Mouse (Mus musculus): ENCODE measurements around the gene Icam2. TPM values are rescaled to one million over a fixed set of nuclear protein-coding genes. Genes with fewer than 3 reads are reported as not detected.
"Not testable (repeated sequence)": the region's sequence is repeated elsewhere in the genome, so short reads cannot be mapped to it uniquely, and the experiment has no call there.

The Icam2 gene
- polyA plus RNA-seq, 1 experiment from 2014 or later = 18.6 TPM

DNA sequence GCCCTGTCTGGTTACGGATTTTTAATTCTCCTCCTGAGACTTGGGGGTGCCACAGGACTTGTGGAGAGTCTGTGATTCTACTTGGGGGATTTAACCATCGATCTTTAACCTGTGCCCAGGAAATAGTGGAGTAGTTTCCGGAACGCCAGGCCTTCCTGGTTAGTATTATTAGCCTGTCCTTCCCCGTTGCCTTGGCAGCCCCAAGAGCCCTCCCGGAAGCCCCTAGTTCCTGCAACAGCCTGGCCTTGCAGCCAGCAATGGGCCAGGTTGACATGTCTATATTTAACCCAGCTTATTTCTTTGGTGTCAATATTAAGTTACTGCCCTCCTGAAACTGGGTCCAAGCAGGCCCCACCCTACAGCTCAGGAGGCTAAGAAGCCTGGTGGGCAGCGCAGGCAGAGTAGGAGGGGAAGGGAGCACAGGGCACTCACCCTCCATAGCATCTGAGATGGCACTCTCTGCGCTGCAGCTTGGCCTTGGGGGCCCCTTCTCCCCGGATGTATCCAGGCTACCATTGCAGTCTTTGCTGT lies 46.8 kb downstream of the Icam2 start:
- WGBS = 88% methylated on average over 9 of the region's 9 CpGs
- no peak for ATAC-seq (ENCODE audit: low FRiP score)

DNA sequence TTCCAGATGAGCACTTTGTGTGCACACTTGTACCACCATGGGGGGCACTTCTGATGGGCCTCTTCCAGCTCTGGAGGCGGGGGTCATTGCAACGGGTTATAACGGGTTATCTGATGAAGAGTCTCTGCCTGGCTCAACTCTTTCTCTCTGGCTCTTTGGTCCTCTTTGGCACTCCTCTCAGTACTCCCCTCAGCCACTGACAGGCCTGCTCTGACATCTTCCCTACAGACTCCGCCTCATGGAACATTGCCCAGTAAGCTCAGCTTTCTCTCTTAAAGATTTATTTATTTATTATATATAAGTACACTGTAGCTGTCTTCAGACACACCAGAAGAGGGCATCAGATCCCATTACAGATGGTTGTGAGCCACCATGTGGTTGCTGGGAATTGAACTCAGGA lies 48.6 kb downstream of the Icam2 start:
- H3K27ac ChIP-seq; H3K36me3 ChIP-seq (replicated peaks; ENCODE audit: control insufficient read depth, insufficient read depth); DNase-seq (ENCODE audit: low spot score); H3K4me2 ChIP-seq (replicated peaks); H3K4me3 ChIP-seq (replicated peaks; ENCODE audit: low read length); ATAC-seq (ENCODE audit: low FRiP score); H3K27me3 ChIP-seq (ENCODE audit: control insufficient read depth, insufficient read depth, low read length); H3K9me3 ChIP-seq (ENCODE audit: control insufficient read depth, low read length); H3K4me1 ChIP-seq (replicated peaks; ENCODE audit: control insufficient read depth, insufficient read depth, low read length); H3K9ac ChIP-seq: not testable (repeated sequence)
- WGBS = 91% methylated on average over 4 of the region's 4 CpGs

More for the DNA sequence above, 46.8 kb downstream of the Icam2 start:
- H3K9me3 ChIP-seq (ENCODE audit: control insufficient read depth, low read length) = no peaks in the 10 kb centered on the region
- H3K9ac ChIP-seq = no peak overlapping the region
- H3K4me1 ChIP-seq (replicated peaks; ENCODE audit: control insufficient read depth, insufficient read depth, low read length) = no peaks in the 10 kb centered on the region
- H3K4me3 ChIP-seq (replicated peaks; ENCODE audit: low read length) = no peak overlapping the region
- no peak overlapping the region for H3K27ac ChIP-seq
- no peaks in the 10 kb centered on the region for H3K36me3 ChIP-seq (replicated peaks; ENCODE audit: control insufficient read depth, insufficient read depth)
- H3K27me3 ChIP-seq (ENCODE audit: control insufficient read depth, insufficient read depth, low read length) = no peaks in the 10 kb centered on the region
- no peak overlapping the region for H3K4me2 ChIP-seq (replicated peaks)
- DNase-seq (ENCODE audit: low spot score) = no peak

DNA sequence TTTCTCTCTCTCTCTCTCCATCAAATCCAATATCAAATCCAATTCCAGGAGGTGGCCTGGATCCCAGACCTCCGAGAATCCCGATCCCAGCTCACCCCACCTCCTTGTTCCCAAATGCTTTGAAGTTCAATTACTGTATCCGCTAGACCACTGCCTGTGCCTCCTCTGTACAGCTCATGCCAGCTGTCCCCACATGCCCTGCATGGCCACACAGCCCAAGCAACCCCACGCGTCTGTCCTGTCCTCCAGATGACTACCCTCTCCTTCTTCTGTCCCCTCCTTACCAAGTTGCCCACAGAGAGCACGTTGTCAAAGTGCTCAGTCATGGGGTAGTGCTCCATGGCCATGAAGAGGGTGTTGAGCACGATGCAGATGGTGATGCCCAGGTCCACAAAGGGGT lies 49.0 kb downstream of the Icam2 start:
- DNase-seq (ENCODE audit: low spot score) = no peak

DNA sequence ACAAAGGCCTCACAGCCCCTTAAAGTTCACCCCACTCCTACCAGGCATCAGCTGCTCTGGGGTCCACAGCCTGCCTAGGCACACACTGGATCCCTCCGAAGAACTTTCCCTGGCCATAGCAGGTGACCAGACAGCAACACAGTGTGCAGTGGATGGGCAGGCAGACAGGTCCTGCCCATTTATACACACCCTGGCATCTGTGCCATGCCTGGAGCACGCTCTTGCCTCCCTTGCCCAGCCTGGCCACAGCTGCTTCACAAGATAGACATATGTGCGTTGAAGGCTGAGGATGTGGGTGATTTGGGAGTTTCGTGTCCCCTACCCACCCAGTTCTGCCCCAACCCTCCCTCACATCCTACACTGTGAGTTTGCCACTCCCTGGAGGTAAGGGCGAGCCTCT lies 49.8 kb downstream of the Icam2 start:
- Histone ChIP-seq H3K4me1 (replicated peaks; ENCODE audit: control insufficient read depth, insufficient read depth, low read length) (no peaks in the 10 kb centered on the region), H3K4me2 (replicated peaks) (no peak overlapping the region), H3K9me3 (ENCODE audit: control insufficient read depth, low read length) (no peaks in the 10 kb centered on the region), H3K9ac (no peak overlapping the region), H3K27ac (no peak overlapping the region), H3K27me3 (ENCODE audit: control insufficient read depth, insufficient read depth, low read length) (no peaks in the 10 kb centered on the region), H3K36me3 (replicated peaks; ENCODE audit: control insufficient read depth, insufficient read depth) (no peaks in the 10 kb centered on the region), H3K4me3 (replicated peaks; ENCODE audit: low read length) (no peak overlapping the region)
- DNase-seq (ENCODE audit: low spot score) (no peak), ATAC-seq (ENCODE audit: low FRiP score) (no peak)
- 81% methylated on average over 5 of the region's 5 CpGs for WGBS

More for the DNA sequence above, 49.0 kb downstream of the Icam2 start:
- Histone ChIP-seq H3K4me2 (replicated peaks) (no peak overlapping the region), H3K36me3 (replicated peaks; ENCODE audit: control insufficient read depth, insufficient read depth) (no peaks in the 10 kb centered on the region), H3K4me3 (replicated peaks; ENCODE audit: low read length) (no peak overlapping the region), H3K27ac (no peak overlapping the region), H3K9me3 (ENCODE audit: control insufficient read depth, low read length) (no peaks in the 10 kb centered on the region), H3K27me3 (ENCODE audit: control insufficient read depth, insufficient read depth, low read length) (no peaks in the 10 kb centered on the region), H3K9ac (no peak overlapping the region), H3K4me1 (replicated peaks; ENCODE audit: control insufficient read depth, insufficient read depth, low read length) (no peaks in the 10 kb centered on the region)
- no peak for ATAC-seq (ENCODE audit: low FRiP score)
- 85% methylated on average over 7 of the region's 7 CpGs for WGBS

DNA sequence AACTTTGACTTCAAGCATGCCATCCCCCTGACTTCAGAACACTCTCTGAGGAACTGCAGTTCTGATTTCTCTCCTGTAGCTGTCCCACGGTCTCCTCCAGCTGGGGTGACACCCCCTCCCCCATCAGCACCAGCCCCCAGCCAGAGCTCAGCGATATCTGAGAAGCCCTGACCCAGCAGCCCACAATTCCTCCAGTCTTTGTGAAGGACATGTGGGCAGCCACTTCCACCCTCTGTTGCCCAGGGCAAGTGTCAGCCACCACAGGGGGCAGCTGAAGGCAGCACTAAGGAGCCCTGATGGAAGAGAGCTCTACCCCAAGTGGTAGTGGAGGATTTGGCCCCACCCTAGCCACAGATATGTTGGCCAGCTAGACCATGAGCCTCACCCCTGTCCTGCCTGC lies 53.8 kb downstream of the Icam2 start:
- no peak overlapping the region for H3K27ac ChIP-seq
- H3K9me3 ChIP-seq (ENCODE audit: control insufficient read depth, low read length) = no peaks in the 10 kb centered on the region
- ATAC-seq (ENCODE audit: low FRiP score) = no peak
- 16% methylated on average over 2 of the region's 2 CpGs for WGBS
- DNase-seq (ENCODE audit: low spot score) = no peak
- H3K4me2 ChIP-seq (replicated peaks) = no peak overlapping the region
- H3K4me3 ChIP-seq (replicated peaks; ENCODE audit: low read length) = no peak overlapping the region
- H3K36me3 ChIP-seq (replicated peaks; ENCODE audit: control insufficient read depth, insufficient read depth) = no peaks in the 10 kb centered on the region
- no peak overlapping the region for H3K9ac ChIP-seq
- no peaks in the 10 kb centered on the region for H3K27me3 ChIP-seq (ENCODE audit: control insufficient read depth, insufficient read depth, low read length)
- H3K4me1 ChIP-seq (replicated peaks; ENCODE audit: control insufficient read depth, insufficient read depth, low read length) = no peaks in the 10 kb centered on the region

DNA sequence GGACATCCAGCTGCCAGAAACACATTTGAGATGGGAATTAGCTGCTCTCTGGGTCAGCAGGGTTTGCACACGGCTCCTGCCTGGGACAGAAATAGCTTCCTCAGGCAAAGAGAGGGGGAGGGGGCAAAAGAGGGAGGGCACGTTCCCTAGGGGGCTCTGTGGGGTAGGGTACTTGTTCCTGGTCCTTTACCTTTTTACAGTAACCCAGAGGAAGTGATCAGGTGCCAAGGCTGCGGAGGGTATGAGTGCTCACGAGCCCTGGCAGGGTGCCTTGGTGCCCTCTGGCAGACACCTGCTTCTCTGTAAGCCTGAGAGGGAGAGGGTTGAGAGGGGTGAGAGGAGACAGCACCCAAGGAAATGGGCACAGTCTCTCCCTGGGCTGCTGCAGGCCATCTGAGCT lies 55.4 kb downstream of the Icam2 start:
- H3K9ac ChIP-seq = no peak overlapping the region
- no peak for ATAC-seq (ENCODE audit: low FRiP score)
- 52% methylated on average over 4 of the region's 4 CpGs for whole genome bisulfite sequencing
- DNase-seq (ENCODE audit: low spot score) = no peak
- no peaks in the 10 kb centered on the region for H3K4me1 ChIP-seq (replicated peaks; ENCODE audit: control insufficient read depth, insufficient read depth, low read length)
- no peak overlapping the region for H3K4me2 ChIP-seq (replicated peaks)
- no peaks in the 10 kb centered on the region for H3K36me3 ChIP-seq (replicated peaks; ENCODE audit: control insufficient read depth, insufficient read depth)
- no peaks in the 10 kb centered on the region for H3K27me3 ChIP-seq (ENCODE audit: control insufficient read depth, insufficient read depth, low read length)
- no peak overlapping the region for H3K27ac ChIP-seq
- no peaks in the 10 kb centered on the region for H3K9me3 ChIP-seq (ENCODE audit: control insufficient read depth, low read length)
- H3K4me3 ChIP-seq (replicated peaks; ENCODE audit: low read length) = no peak overlapping the region

DNA sequence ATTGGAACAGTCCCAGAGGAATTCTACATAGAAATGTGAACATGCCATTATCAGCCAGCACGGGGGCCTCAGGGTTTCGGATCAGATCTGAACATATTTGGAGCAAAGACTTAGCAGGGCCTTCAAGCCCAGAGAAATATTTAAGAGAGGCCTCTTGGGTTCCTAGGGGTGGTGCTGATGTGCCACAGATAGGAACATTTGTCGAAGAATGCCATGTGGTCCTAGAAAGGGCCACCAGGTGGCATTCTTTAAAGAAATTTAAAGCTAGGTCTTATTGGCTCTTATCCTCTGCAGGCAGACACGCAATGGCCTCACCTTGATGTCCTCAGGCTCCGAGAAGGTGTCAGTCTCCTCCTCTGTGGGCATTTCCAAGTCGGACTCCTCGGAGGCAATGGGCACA lies 58.2 kb downstream of the Icam2 start:
- peak; percentile 28 for DNase-seq (ENCODE audit: low spot score)
- no peak overlapping the region for H3K4me3 ChIP-seq (replicated peaks; ENCODE audit: low read length)
- no peaks in the 10 kb centered on the region for H3K9me3 ChIP-seq (ENCODE audit: control insufficient read depth, low read length)
- no peaks in the 10 kb centered on the region for H3K36me3 ChIP-seq (replicated peaks; ENCODE audit: control insufficient read depth, insufficient read depth)
- H3K27ac ChIP-seq = no peak overlapping the region
- H3K27me3 ChIP-seq (ENCODE audit: control insufficient read depth, insufficient read depth, low read length) = no peaks in the 10 kb centered on the region
- WGBS = 73% methylated on average over 7 of the region's 7 CpGs
- no peaks in the 10 kb centered on the region for H3K4me1 ChIP-seq (replicated peaks; ENCODE audit: control insufficient read depth, insufficient read depth, low read length)
- no peak overlapping the region for H3K9ac ChIP-seq
- H3K4me2 ChIP-seq (replicated peaks) = no peak overlapping the region
- no peak for ATAC-seq (ENCODE audit: low FRiP score)

DNA sequence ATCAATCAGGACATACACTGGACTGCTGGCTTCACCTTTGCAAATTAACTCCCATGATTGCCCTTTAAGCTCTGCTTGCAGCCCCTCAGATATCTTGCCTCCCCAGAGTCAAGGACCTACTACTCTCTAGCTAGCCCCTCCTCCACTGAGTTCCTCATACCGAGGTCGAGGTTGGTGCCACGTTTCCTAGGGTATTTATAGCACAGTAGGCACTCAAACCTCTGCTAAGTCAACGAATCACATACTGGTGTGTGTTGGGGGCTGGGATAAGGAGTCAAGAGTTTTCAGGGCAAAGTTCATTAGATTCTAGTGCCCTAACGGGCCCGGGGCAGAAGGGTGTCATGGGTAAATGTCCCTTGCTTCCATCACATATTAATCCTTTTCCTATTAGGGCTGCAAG lies 58.7 kb downstream of the Icam2 start:
- Histone ChIP-seq H3K4me2 (replicated peaks) (no peak overlapping the region), H3K9ac (no peak overlapping the region), H3K27ac (no peak overlapping the region), H3K36me3 (replicated peaks; ENCODE audit: control insufficient read depth, insufficient read depth) (no peaks in the 10 kb centered on the region), H3K27me3 (ENCODE audit: control insufficient read depth, insufficient read depth, low read length) (no peaks in the 10 kb centered on the region), H3K9me3 (ENCODE audit: control insufficient read depth, low read length) (no peaks in the 10 kb centered on the region), H3K4me1 (replicated peaks; ENCODE audit: control insufficient read depth, insufficient read depth, low read length) (no peaks in the 10 kb centered on the region), H3K4me3 (replicated peaks; ENCODE audit: low read length) (no peak overlapping the region)
- DNase-seq (ENCODE audit: low spot score) (no peak), ATAC-seq (ENCODE audit: low FRiP score) (no peak)
- 81% methylated on average over 6 of the region's 6 CpGs for WGBS

DNA sequence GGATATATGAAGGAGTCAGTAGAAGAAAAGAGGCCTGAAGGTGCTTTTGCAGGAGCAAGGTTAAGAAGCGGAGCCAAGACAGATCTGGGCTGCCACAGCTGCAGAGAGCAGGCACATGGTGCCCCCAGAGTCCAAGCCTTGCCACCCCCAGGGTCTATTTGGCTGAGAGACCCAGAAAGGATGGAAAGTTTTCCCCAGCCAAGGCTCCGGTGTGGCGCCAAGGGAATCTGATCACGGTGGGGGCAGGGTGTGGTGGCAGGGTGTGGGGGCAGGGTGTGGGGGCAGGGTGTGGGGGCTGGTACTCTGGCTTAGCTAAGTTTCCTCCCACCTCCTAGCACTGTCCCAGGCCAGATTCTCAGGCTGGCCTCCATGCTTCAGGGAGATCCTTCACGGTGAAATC lies 59.4 kb downstream of the Icam2 start:
- Histone ChIP-seq H3K9ac (no peak overlapping the region), H3K4me3 (replicated peaks; ENCODE audit: low read length) (no peak overlapping the region), H3K27me3 (ENCODE audit: control insufficient read depth, insufficient read depth, low read length) (no peaks in the 10 kb centered on the region), H3K9me3 (ENCODE audit: control insufficient read depth, low read length) (no peaks in the 10 kb centered on the region), H3K27ac (no peak overlapping the region), H3K36me3 (replicated peaks; ENCODE audit: control insufficient read depth, insufficient read depth) (no peaks in the 10 kb centered on the region), H3K4me1 (replicated peaks; ENCODE audit: control insufficient read depth, insufficient read depth, low read length) (no peaks in the 10 kb centered on the region), H3K4me2 (replicated peaks) (no peak overlapping the region)
- WGBS = 71% methylated on average over 5 of the region's 5 CpGs
- no peak for ATAC-seq (ENCODE audit: low FRiP score)
- DNase-seq (ENCODE audit: low spot score) = no peak
